Mouse (Mus musculus) testis, adult 2 months (tissue): ENCODE results near the gene Jpt2.

ENCODE experiments used
- CTCF ChIP-seq: fragments of 200-500 bp; IDR thresholded peaks from 2 replicates; pipeline ENCODE4 v1.5.1; 2012; ENCODE audit warnings: low read depth, mild to moderate bottlenecking, inconsistent platforms, low read length, moderate library complexity; ENCODE audit not compliant: control insufficient read depth, insufficient read depth, insufficient replicate concordance
- POLR2A ChIP-seq: fragments of 200-500 bp; IDR thresholded peaks from 2 replicates; pipeline ENCODE4 v1.6.1; 2012; ENCODE audit warnings: low read depth, mild to moderate bottlenecking, inconsistent platforms, low read length, moderate library complexity; ENCODE audit not compliant: control insufficient read depth

DNA sequence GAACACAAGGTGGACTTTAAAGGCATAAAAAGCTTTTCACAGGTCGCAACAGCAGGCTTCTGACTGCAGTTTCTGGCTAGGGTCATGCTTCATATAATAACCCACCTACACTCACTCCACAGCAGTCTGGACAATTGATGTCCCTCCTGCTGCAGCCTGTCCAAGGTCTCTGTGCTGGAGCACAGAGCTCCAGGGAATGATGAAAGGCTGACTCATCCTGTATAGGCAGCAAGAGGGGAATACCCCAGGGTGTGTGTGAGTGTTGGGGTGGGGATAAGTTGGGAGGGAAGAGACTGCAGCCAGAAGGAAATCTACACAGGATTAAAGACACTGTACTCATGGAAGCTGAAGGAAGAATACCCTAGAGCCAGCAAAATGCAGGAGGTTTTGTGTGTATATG is 31.0 kb downstream of the Jpt2 start:
- TF ChIP-seq CTCF (no peak), POLR2A (no peak)
